Mouse (Mus musculus): Measurements from ENCODE around the gene Rexo5. TPM values are rescaled to one million over a fixed set of nuclear protein-coding genes. Genes with fewer than 3 reads are reported as not detected.

The Rexo5 gene
- polyA plus RNA-seq, 1 experiment from 2014 or later: 30.7 TPM

- Histone ChIP-seq H3K27ac (no peak overlapping the region), H3K4me1 (no peaks in the 10 kb centered on the region), H3K36me3 (replicated peaks) (peaks cover 4% of the 10 kb centered on the region; the same call in 1 of the 2 replicates), H3K4me3 (replicated peaks) (no peak overlapping the region), H3K27me3 (no peaks in the 10 kb centered on the region), H3K9me3 (no peaks in the 10 kb centered on the region), H3K9ac (no peak overlapping the region), H3K4me2 (no peak overlapping the region)
- WGBS: 0% methylated on average over 1 of the region's 1 CpGs
- 0 out of 2 replicates have a peak, but pooled peaks have one; percentile 46 for ATAC-seq (ENCODE audit: low FRiP score)
Observed at GRCm38 (mm10) chr7:119849096-119849495, 55.3 kb downstream of the Rexo5 start.

GRCm38 (mm10) chr7:119850737-119851136 is 56.9 kb downstream of the Rexo5 start:
- Histone ChIP-seq H3K4me1 (no peaks in the 10 kb centered on the region), H3K4me2 (no peak overlapping the region), H3K9me3 (no peaks in the 10 kb centered on the region), H3K27me3 (no peaks in the 10 kb centered on the region), H3K9ac (no peak overlapping the region), H3K4me3 (replicated peaks) (no peak overlapping the region), H3K36me3 (replicated peaks) (peaks cover 4% of the 10 kb centered on the region; the same call in 1 of the 2 replicates), H3K27ac (no peak overlapping the region)
- WGBS: 86% methylated on average over 5 of the region's 5 CpGs
- no peak for ATAC-seq (ENCODE audit: low FRiP score)

DNA sequence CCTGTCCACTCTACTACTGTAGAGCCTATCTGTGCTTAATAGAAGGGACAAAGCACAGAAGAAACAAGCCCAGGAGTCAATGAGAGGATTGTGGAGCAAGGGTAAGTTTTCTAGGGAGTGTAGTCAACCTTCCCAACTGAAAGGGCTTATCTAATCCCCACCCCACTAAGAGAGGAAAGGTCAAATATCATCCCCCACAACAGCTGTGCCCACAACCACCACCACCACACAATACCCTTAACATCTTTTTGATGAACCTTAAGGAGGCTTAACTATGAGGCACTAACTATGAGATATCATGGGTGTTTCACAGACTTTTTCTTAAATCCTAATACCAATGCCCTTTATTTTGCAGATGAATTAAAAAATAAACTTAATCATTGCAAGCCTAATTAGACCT is 58.7 kb downstream of the Rexo5 start:
- no peak for ATAC-seq (ENCODE audit: low FRiP score)
- no peak overlapping the region for H3K4me3 ChIP-seq (replicated peaks)
- no peak overlapping the region for H3K27ac ChIP-seq
- no peaks in the 10 kb centered on the region for H3K27me3 ChIP-seq
- peaks cover 7% of the 10 kb centered on the region for H3K36me3 ChIP-seq (replicated peaks)
- no peaks in the 10 kb centered on the region for H3K4me1 ChIP-seq
- H3K9ac ChIP-seq: no peak overlapping the region
- H3K4me2 ChIP-seq: no peak overlapping the region
- H3K9me3 ChIP-seq: no peaks in the 10 kb centered on the region

DNA sequence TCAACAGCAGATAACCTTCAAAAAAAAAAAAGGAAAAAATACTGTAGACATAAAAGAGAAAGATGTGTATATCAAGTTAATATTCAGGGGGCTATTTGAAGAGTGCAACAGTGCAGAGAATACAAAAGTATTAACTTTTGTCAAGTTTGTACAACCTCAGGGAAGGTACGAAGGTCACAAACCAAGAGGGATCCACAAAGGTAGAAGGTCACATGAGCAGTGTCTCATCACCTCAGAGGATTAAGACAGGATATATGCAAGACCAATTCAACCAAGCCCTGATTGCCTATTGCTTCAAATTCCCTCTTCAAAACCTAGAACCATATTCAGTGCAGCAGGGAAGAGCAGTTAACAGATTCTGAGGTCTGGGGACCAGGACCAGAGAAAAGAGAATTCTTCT is 59.4 kb downstream of the Rexo5 start:
- no peaks in the 10 kb centered on the region for H3K9me3 ChIP-seq
- no peaks in the 10 kb centered on the region for H3K27me3 ChIP-seq
- 90% methylated on average over 1 of the region's 1 CpGs for WGBS
- H3K9ac ChIP-seq: no peak overlapping the region
- no peaks in the 10 kb centered on the region for H3K4me1 ChIP-seq
- H3K36me3 ChIP-seq (replicated peaks): peaks cover 13% of the 10 kb centered on the region
- no peak overlapping the region for H3K4me3 ChIP-seq (replicated peaks)
- H3K27ac ChIP-seq: no peak overlapping the region
- no peak for ATAC-seq (ENCODE audit: low FRiP score)
- H3K4me2 ChIP-seq: no peak overlapping the region

DNA sequence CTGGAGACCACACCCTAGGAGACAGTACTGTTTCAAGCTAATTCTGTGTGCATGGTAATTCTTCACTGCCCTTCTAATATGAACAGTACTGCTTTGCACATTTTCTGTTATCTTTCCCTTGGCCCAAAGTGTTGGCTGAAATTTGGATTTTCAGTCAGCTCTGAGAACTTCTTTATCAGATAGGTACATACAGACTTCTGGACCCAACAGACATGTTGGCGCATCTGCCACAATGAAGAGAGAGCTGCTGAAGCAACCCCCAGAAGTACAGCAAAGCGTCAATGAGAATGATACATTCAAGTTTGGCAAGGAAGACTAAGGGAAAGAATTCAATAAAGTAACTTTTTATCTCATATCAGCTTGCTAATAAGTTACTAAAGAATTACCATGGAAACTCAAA is 60.6 kb downstream of the Rexo5 start:
- Histone ChIP-seq H3K9me3 (no peaks in the 10 kb centered on the region), H3K4me2 (no peak overlapping the region), H3K27me3 (no peaks in the 10 kb centered on the region), H3K4me3 (replicated peaks) (no peak overlapping the region), H3K9ac (no peak overlapping the region), H3K27ac (no peak overlapping the region), H3K36me3 (replicated peaks) (peaks cover 17% of the 10 kb centered on the region), H3K4me1 (no peaks in the 10 kb centered on the region)
- no peak for ATAC-seq (ENCODE audit: low FRiP score)
- 96% methylated on average over 2 of the region's 2 CpGs for WGBS

DNA sequence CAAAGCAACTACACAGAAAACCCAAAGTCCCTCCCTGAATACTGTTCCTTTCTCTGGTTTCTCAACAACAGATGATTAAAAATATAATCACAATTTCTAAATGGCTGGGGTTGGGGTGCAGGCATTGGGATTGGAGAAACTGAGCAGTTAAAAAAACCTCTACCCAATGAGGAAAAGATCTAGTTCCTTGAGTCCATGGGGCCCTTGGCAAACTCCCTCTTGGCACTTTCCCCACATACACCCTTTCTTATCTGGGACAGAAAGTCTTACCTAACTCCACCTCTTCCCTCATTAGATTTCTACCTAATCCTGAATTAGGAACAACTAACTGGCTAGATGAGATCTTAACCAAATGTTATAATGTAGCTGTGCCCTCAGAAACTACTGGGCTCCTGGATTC is 61.2 kb downstream of the Rexo5 start:
- no peak overlapping the region for H3K4me3 ChIP-seq (replicated peaks)
- no peak for ATAC-seq (ENCODE audit: low FRiP score)
- H3K27me3 ChIP-seq: no peaks in the 10 kb centered on the region
- H3K9me3 ChIP-seq: no peaks in the 10 kb centered on the region
- no peak overlapping the region for H3K4me2 ChIP-seq
- H3K27ac ChIP-seq: no peak overlapping the region
- H3K36me3 ChIP-seq (replicated peaks): peaks cover 17% of the 10 kb centered on the region
- no peak overlapping the region for H3K9ac ChIP-seq
- no peaks in the 10 kb centered on the region; the same call in 1 of the 2 replicates for H3K4me1 ChIP-seq

- Histone ChIP-seq H3K27ac (no peak overlapping the region), H3K9me3 (no peaks in the 10 kb centered on the region), H3K36me3 (replicated peaks) (peaks cover 13% of the 10 kb centered on the region), H3K27me3 (no peaks in the 10 kb centered on the region), H3K4me3 (replicated peaks) (no peak overlapping the region), H3K9ac (no peak overlapping the region), H3K4me1 (peaks cover 16% of the 10 kb centered on the region), H3K4me2 (no peak overlapping the region)
- ATAC-seq (ENCODE audit: low FRiP score): no peak
- WGBS: 82% methylated on average over 6 of the region's 6 CpGs
Observed at GRCm38 (mm10) chr7:119859476-119859875, 65.7 kb downstream of the Rexo5 start.

DNA sequence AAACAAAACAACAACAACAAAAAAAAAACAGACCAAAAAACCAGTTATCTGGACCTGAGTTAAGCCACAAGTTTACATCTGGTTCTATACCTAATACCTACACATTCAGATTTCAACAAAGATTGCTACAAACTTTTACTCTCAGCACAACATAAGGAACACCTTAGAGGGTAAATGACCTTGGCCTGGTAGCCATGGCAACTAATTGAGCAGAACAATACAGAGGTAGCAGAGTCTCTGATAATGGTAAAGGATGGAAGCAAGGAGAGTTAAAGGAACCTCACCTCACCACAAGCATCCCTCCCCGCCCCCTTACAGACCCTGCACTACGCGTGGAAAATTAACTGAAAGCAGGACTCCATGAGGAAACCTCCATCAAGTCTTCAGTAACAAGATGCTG is 66.3 kb downstream of the Rexo5 start:
- H3K27me3 ChIP-seq: no peaks in the 10 kb centered on the region
- 85% methylated on average over 3 of the region's 3 CpGs for WGBS
- no peak for ATAC-seq (ENCODE audit: low FRiP score)

GRCm38 (mm10) chr7:119860554-119860953 is 66.7 kb downstream of the Rexo5 start:
- 86% methylated on average over 2 of the region's 2 CpGs for WGBS

More for the DNA sequence above, 66.3 kb downstream of the Rexo5 start:
- Histone ChIP-seq H3K4me2 (no peak overlapping the region), H3K36me3 (replicated peaks) (peaks cover 13% of the 10 kb centered on the region), H3K9ac (no peak overlapping the region), H3K9me3 (no peaks in the 10 kb centered on the region), H3K4me3 (replicated peaks) (no peak overlapping the region), H3K4me1 (peaks cover 16% of the 10 kb centered on the region), H3K27ac (no peak overlapping the region)

GRCm38 (mm10) chr7:119860971-119861334 is 67.1 kb downstream of the Rexo5 start:
- peak overlapping the region; percentile 71; the same call in 1 of the 2 replicates for H3K27ac ChIP-seq
- H3K4me2 ChIP-seq: no peak overlapping the region
- H3K4me3 ChIP-seq (replicated peaks): no peak overlapping the region
- no peaks in the 10 kb centered on the region for H3K27me3 ChIP-seq
- no peak overlapping the region for H3K9ac ChIP-seq
- no peak for ATAC-seq (ENCODE audit: low FRiP score)
- peaks cover 13% of the 10 kb centered on the region for H3K36me3 ChIP-seq (replicated peaks)
- no peaks in the 10 kb centered on the region for H3K9me3 ChIP-seq
- H3K4me1 ChIP-seq: peaks cover 16% of the 10 kb centered on the region

More at GRCm38 (mm10) chr7:119860554-119860953, 66.7 kb downstream of the Rexo5 start:
- Histone ChIP-seq H3K36me3 (replicated peaks) (peaks cover 13% of the 10 kb centered on the region), H3K4me1 (peaks cover 16% of the 10 kb centered on the region), H3K27ac (no peak overlapping the region), H3K4me3 (replicated peaks) (no peak overlapping the region), H3K9ac (no peak overlapping the region), H3K4me2 (no peak overlapping the region), H3K9me3 (no peaks in the 10 kb centered on the region), H3K27me3 (no peaks in the 10 kb centered on the region)
- ATAC-seq (ENCODE audit: low FRiP score): no peak

DNA sequence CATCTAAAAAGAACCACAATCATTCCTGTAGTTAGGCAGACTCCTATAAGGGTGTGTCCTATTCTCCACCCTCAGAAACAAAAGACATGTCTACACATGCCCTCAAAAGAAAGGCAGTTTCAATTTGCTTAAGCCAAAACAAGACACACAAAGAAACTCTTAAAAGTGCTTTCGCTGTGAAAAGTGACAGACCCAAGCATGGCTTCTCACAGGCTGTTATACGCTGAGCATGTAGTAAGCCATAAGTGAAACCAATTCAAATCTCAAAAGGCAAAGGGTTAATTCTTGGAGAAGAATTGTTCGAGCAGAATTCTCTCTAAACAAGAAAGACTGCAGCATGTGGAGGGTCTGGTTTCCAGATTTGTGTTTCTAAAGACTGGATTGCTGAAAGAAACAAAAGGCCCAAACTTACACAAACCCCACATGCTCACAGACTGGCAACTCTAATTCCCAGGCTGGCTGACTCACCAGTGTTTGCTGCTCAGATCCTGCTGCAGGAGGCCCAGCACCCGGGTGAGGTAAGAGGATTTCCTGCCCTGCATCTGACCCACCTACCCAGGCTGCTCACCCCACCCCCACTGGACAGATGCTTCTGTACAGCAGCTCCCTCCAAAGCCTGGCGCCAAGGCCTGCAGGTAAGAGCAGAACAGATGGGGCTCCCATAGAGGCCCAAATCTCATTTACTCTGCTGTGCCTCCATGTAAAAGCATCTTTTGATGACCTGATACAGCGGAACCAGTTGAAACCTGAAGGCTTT is 67.7 kb downstream of the Rexo5 start:
- Histone ChIP-seq H3K9ac (no peak overlapping the region), H3K27me3 (no peaks in the 10 kb centered on the region), H3K4me2 (no peak overlapping the region), H3K36me3 (replicated peaks) (peaks cover 13% of the 10 kb centered on the region), H3K4me1 (peaks cover 16% of the 10 kb centered on the region), H3K27ac (peak overlapping the region; percentile 71), H3K4me3 (replicated peaks) (no peak overlapping the region), H3K9me3 (no peaks in the 10 kb centered on the region)
- WGBS: 16% methylated on average over 6 of the region's 6 CpGs
- ATAC-seq (ENCODE audit: low FRiP score): peak; percentile 83

- Histone ChIP-seq H3K4me2 (no peak overlapping the region), H3K9me3 (no peaks in the 10 kb centered on the region), H3K9ac (no peak overlapping the region), H3K36me3 (replicated peaks) (peaks cover 13% of the 10 kb centered on the region), H3K27ac (peak overlapping the region; percentile 71), H3K4me1 (peaks cover 16% of the 10 kb centered on the region), H3K4me3 (replicated peaks) (no peak overlapping the region), H3K27me3 (no peaks in the 10 kb centered on the region)
- ATAC-seq (ENCODE audit: low FRiP score): 0 out of 2 replicates have a peak, but pooled peaks have one; percentile 13
- WGBS: 57% methylated on average over 1 of the region's 1 CpGs
Observed at GRCm38 (mm10) chr7:119862167-119862566, 68.4 kb downstream of the Rexo5 start.

DNA sequence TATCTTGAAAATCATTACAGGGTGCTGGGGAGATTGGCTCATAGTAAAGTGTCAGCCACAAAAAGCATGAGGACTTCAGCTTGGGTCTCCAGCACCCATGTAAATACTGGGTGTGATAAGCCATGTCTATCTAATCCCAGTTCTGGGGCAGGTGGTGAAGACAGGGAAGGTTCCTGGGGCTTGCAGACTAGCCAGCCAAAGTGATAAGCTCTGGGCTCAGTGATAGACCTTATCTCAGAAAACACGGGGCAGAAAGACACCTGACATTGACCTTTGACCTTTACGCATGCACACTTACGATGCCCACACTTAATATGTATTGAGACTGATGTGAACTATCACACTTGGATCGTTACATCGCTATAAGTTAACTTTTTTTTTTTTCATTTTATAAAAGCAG is 70.7 kb downstream of the Rexo5 start:
- Histone ChIP-seq H3K9me3 (no peaks in the 10 kb centered on the region), H3K4me3 (replicated peaks) (no peak overlapping the region), H3K4me2 (no peak overlapping the region), H3K27me3 (no peaks in the 10 kb centered on the region), H3K36me3 (replicated peaks) (no peaks in the 10 kb centered on the region), H3K27ac (no peak overlapping the region), H3K4me1 (peaks cover 16% of the 10 kb centered on the region), H3K9ac (no peak overlapping the region)
- 89% methylated on average over 5 of the region's 5 CpGs for WGBS
- no peak for ATAC-seq (ENCODE audit: low FRiP score)

Data from forebrain, embryonic 12.5 days (tissue).